Mouse (Mus musculus) limb, embryonic 10.5 days (tissue): ENCODE results near the gene Olfr1449. TPM values are rescaled to one million over a fixed set of nuclear protein-coding genes. Genes with fewer than 3 reads are reported as not detected.
"Not testable (repeated sequence)": the region's sequence is repeated elsewhere in the genome, so short reads cannot be mapped to it uniquely, and the experiment has no call there.

Experiments used
- DNase-seq: peaks from one replicate; pipeline ENCODE4 v3.0.0-alpha.2; 2017; ENCODE audit warnings: low spot score
- H3K27ac ChIP-seq: fragments of 300-500 bp; sonication (generic); 2 replicates; pipeline ENCODE4 v1.5.1; 2016; ENCODE audit warnings: mild to moderate bottlenecking
- H3K27me3 ChIP-seq: fragments of 300-500 bp; sonication (generic); 2 replicates; pipeline ENCODE4 v1.6.1; 2016; ENCODE audit warnings: low read depth, mild to moderate bottlenecking; ENCODE audit not compliant: poor library complexity, severe bottlenecking
- H3K36me3 ChIP-seq: fragments of 300-500 bp; sonication (generic); 2 replicates; pipeline ENCODE4 v1.6.1; 2016; ENCODE audit warnings: mild to moderate bottlenecking, moderate library complexity
- H3K4me1 ChIP-seq: fragments of 300-500 bp; sonication (generic); 2 replicates; pipeline ENCODE4 v1.6.1; 2016
- H3K4me3 ChIP-seq: fragments of 300-500 bp; sonication (generic); 2 replicates; pipeline ENCODE4 v1.5.1; 2016; ENCODE audit warnings: mild to moderate bottlenecking, moderate library complexity
- H3K9me3 ChIP-seq: fragments of 300-500 bp; sonication (generic); replicated peaks from 2 replicates; pipeline ENCODE4 v1.6.1; 2016; ENCODE audit warnings: mild to moderate bottlenecking
- WGBS: fragments of 180-500 bp; shearing (Covaris S2); methylation state at CpG from one replicate; pipeline ENCODE4 v1.1.7; 2016; 5-methylcytosine and 5-hydroxymethylcytosine counted together
- polyA plus RNA-seq: library from polyadenylated mRNA; unstranded; fragments of >200 nt; fragmentation: Nextera tagmentation; extraction: Ambion mirVana; gene quantifications from 2 replicates; pipeline ENCODE4 v1.2.1, GENCODE M21; 2016

The Olfr1449 gene
- polyA plus RNA-seq = not detected in 2 replicates

DNA sequence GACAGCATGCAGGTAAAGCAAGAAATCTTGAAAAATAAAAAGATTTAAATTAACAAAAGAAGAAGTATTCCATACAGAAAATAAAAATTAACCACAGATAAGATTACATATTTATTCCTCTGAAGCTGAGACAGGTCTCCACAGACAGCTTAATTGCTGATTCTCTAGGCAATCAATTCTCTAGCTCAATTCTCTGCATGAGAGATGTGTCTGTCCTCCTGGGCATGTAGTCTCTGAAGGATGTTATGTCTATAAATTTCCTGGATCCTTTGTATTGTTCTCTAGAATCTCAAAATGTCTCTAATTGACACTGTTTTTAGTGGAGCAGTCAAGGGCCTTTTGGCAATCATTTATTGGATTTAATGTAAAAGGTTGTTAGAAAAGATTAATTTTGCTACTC, at the start of gene Olfr1449:
Gene Olfr1449 (plus strand): TSS at position 301 of the 400 bp plus-strand sequence.
- Histone ChIP-seq H3K9me3 (no peaks in the 10 kb centered on the region), H3K27me3 (no peaks in the 10 kb centered on the region), H3K4me3 (no peak within 1 kb of the TSS), H3K4me1 (no peaks in the 10 kb centered on the region), H3K36me3 (no peaks in the 10 kb centered on the region), H3K27ac (no peak within 1 kb of the TSS)
- DNase-seq = no peak

DNA sequence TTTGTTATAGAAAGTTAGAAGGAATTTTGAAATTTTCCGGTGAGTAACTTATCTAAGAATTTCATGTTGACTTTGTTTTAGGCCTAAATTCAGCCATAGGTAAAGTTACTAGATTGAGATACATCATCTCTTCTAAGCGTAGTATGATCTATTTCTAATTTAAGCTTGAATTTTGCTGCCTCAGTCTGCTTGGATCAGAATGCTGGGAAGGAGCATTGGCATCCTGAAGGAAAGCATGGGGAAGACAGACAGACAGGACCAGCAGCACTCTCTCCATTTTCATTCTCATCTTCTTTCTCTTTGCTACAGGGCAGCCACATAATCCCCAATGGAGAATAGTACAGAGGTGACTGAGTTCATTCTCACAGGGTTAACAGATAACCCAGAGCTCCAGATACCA, 47.1 kb upstream of the Olfr1449 start, which contains the start of gene Olfr1445:
Gene Olfr1445 (plus strand): TSS at position 301 of the 400 bp plus-strand sequence.
- Histone ChIP-seq H3K36me3 (no peaks in the 10 kb centered on the region), H3K4me3 (no peak within 1 kb of the TSS), H3K27me3 (no peaks in the 10 kb centered on the region), H3K27ac (no peak within 1 kb of the TSS), H3K4me1 (no peaks in the 10 kb centered on the region), H3K9me3 (no peaks in the 10 kb centered on the region)
- DNase-seq = no peak
- WGBS = 88% methylated on average over 2 of the region's 2 CpGs

DNA sequence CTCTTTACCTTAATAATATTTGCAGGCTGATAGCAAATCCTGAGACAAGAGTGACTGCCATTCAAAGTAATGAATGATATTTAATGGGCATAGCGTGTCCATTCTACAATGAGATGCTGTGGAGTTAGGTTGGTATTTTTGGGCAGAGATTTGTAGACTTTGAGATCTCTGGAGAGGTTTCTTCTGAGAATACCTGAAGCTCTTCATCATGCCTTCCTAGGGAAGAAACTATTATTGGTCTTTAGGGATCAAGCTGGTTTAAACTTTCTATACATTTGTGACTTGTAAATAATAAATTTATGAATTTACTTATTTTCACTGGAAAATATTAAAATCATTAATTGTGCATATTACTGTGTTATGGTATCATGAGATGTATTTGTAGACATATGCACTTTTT, 37.2 kb upstream of the Olfr1449 start, which contains the start of gene Olfr1446:
Gene Olfr1446 (minus strand): TSS at position 101 of the 400 bp plus-strand sequence.
- no peaks in the 10 kb centered on the region for H3K36me3 ChIP-seq
- no peak for DNase-seq
- H3K4me1 ChIP-seq = no peaks in the 10 kb centered on the region
- H3K4me3 ChIP-seq = no peak within 1 kb of the TSS
- H3K27me3 ChIP-seq = no peaks in the 10 kb centered on the region
- no peaks in the 10 kb centered on the region for H3K9me3 ChIP-seq
- 85% methylated on average over 1 of the region's 1 CpGs for WGBS
- H3K27ac ChIP-seq = no peak within 1 kb of the TSS

DNA sequence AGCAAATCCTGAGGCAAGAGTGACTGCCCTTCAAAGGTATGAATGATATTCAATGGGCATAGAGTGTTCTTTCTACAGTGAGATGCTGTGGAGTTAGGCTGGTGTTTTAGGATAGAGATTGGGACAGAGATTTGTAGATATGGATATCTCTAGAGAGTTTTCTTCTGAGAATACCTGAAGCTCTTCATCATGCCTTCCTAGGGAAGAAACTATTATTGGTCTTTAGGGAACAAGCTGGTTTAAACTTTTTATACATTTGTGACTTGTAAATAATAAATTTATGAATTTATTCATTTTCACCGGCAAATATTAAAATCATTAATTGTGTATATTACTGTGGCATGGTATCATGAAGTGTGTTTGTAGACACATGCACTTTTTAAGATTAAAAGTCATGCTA, 27.0 kb upstream of the Olfr1449 start, which contains the start of gene Olfr1447:
Gene Olfr1447 (minus strand): TSS at position 101 of the 400 bp plus-strand sequence.
- Histone ChIP-seq H3K27ac (no peak within 1 kb of the TSS), H3K4me1 (no peaks in the 10 kb centered on the region), H3K9me3 (no peaks in the 10 kb centered on the region), H3K4me3 (no peak within 1 kb of the TSS), H3K36me3 (no peaks in the 10 kb centered on the region), H3K27me3 (no peaks in the 10 kb centered on the region)
- 98% methylated on average over 1 of the region's 1 CpGs for WGBS
- no peak for DNase-seq

DNA sequence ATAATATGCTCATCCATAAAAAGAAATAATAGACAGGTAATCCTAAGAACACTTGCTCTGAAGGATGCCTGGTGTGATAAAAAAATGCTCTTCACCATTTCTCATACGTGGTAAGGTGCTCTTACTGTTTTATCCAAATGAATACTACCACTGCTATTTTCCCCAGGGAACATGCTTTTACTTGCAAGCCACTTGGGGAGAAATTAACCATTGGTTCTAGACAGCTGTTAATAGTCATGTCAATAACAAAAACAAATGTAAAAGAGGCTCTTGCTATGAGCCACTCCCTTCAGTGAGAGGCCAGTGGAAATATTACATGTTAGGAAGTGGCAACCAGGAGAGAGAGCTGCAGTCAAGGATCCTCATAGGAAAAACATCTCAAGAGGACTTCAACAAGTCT, 6.3 kb upstream of the Olfr1449 start, which contains the start of gene Olfr1448:
Gene Olfr1448 (minus strand): TSS at position 101 of the 400 bp plus-strand sequence.
- H3K9me3 ChIP-seq = no peaks in the 10 kb centered on the region
- H3K4me3 ChIP-seq = no peak within 1 kb of the TSS
- WGBS = 84% methylated on average over 1 of the region's 1 CpGs
- H3K36me3 ChIP-seq = no peaks in the 10 kb centered on the region
- H3K27me3 ChIP-seq = no peaks in the 10 kb centered on the region
- no peak within 1 kb of the TSS for H3K27ac ChIP-seq
- H3K4me1 ChIP-seq = no peaks in the 10 kb centered on the region
- DNase-seq = no peak

DNA sequence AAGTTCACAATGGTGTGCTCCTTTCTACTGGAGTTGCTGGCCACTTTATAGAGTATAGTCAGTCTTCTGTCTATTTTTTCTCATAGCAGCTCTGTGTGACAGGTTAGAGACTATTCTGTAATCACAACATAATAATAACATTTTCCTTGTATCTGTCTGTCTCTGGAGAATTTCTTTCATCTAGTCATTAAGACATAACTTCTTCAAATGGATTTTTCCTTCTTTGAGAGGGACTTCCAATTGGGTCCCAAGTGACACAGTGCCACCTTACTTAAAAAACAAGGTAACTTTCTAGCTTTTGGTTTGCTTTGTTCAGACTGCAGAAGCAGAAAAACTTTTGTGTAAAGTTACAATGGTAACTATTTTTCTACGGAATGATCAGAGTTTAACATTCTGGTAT, 19.3 kb downstream of the Olfr1449 start, which contains the start of gene Olfr1450:
Gene Olfr1450 (plus strand): TSS at position 301 of the 400 bp plus-strand sequence.
- H3K4me3 ChIP-seq = no peak within 1 kb of the TSS
- H3K27ac ChIP-seq = no peak within 1 kb of the TSS
- no peaks in the 10 kb centered on the region for H3K4me1 ChIP-seq
- 83% methylated on average over 1 of the region's 1 CpGs for WGBS
- no peaks in the 10 kb centered on the region for H3K27me3 ChIP-seq
- peaks cover 4% of the 10 kb centered on the region; the same call in 1 of the 2 replicates for H3K9me3 ChIP-seq
- DNase-seq = no peak
- no peaks in the 10 kb centered on the region for H3K36me3 ChIP-seq

DNA sequence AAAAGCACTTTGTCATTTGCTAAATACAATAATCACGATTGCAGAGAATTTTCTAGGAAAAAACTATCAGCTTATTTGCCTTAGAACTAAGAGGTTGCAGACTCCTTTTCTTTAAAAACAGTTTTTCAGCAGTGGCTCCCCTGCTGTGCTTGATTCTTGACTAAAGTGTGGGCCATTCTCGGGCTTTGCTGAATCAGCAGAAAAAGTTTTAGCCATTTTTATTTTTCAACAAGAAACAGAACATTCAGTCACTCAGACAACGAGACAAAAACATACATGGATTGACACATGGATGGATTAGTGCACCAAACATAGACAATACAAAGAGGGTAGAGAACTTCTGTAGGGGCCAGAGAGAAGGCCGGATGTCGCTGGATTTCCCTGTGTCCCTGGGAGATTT, 39.4 kb downstream of the Olfr1449 start:
- H3K4me1 ChIP-seq, H3K36me3 ChIP-seq, H3K27ac ChIP-seq, DNase-seq, H3K9me3 ChIP-seq, H3K4me3 ChIP-seq, H3K27me3 ChIP-seq: not testable (repeated sequence)
- WGBS = 88% methylated on average over 5 of the region's 5 CpGs

Other genes starting within 250 kb of the Olfr1449 start
- not detected in 2 replicates for gene Keg1, start 235.1 kb upstream of the Olfr1449 start, polyA plus RNA-seq
- 1.8 and 2.2 TPM in 2 replicates for gene Cntf, start 165.2 kb upstream of the Olfr1449 start, polyA plus RNA-seq
- 11.0 and 13.5 TPM in 2 replicates for gene Zfp91, start 134.7 kb upstream of the Olfr1449 start, polyA plus RNA-seq
- 0.68 and 0.78 TPM in 2 replicates for gene Lpxn, start 134.6 kb upstream of the Olfr1449 start, polyA plus RNA-seq
- gene Gm5244, start 84.2 kb upstream of the Olfr1449 start, polyA plus RNA-seq = not detected in 2 replicates
- gene Olfr1444, start 73.6 kb upstream of the Olfr1449 start, polyA plus RNA-seq = not detected in 2 replicates
- gene Olfr1445, start 47.0 kb upstream of the Olfr1449 start, polyA plus RNA-seq = not detected in 2 replicates
- not detected in 2 replicates for gene Olfr1446, start 37.3 kb upstream of the Olfr1449 start, polyA plus RNA-seq
- gene Olfr1447, start 27.1 kb upstream of the Olfr1449 start, polyA plus RNA-seq = not detected in 2 replicates
- gene Olfr1448, start 6.4 kb upstream of the Olfr1449 start, polyA plus RNA-seq = not detected in 2 replicates
- not detected in 2 replicates for gene Olfr1450, start 19.4 kb downstream of the Olfr1449 start, polyA plus RNA-seq
- gene Olfr1451, start 64.2 kb downstream of the Olfr1449 start, polyA plus RNA-seq = not detected in 2 replicates
- gene Olfr1453, start 97.5 kb downstream of the Olfr1449 start, polyA plus RNA-seq = not detected in 2 replicates
- not detected in 2 replicates for gene Olfr1454, start 129.8 kb downstream of the Olfr1449 start, polyA plus RNA-seq
- gene Olfr1457, start 167.1 kb downstream of the Olfr1449 start, polyA plus RNA-seq = not detected in 2 replicates
- gene Olfr1458, start 175.9 kb downstream of the Olfr1449 start, polyA plus RNA-seq = not detected in 2 replicates
- not detected in 2 replicates for gene Olfr1459, start 218.7 kb downstream of the Olfr1449 start, polyA plus RNA-seq
- gene Olfr1461, start 232.2 kb downstream of the Olfr1449 start, polyA plus RNA-seq = not detected in 2 replicates